Comparison of ENCODE assay signal across 8 mouse cellular contexts in genomic region chr2:180225762-180226378, GRCm38 (mm10). TPM values are rescaled to one million over a fixed set of nuclear protein-coding genes. Genes with fewer than 3 reads are reported as not detected.
DNase-seq lines count a peak whose midpoint lies in the region; ATAC-seq and TF ChIP-seq lines count a peak whose summit lies in the region.

Gene Lama5, minus strand, starts transcription at chr2:180225859.

- no peak for DNase-seq in CH12.LX (ENCODE audit: extremely low read depth)
- peak; percentile 67 for DNase-seq in adrenal gland, adult 8-10 months
- DNase-seq in forebrain, embryonic 10.5 days (ENCODE audit: extremely low spot score, low spot score) = peak; percentile 79
- peak; percentile 75 to 76 for DNase-seq in heart, postnatal 14 days
- peak; percentile 84 to 91 for DNase-seq in kidney, postnatal 4 days
- peak; percentile 80 for DNase-seq in urinary bladder, adult 2 months (ENCODE audit: low spot score)
- DNase-seq in c-Kit-positive CD71-positive TER-119-positive erythroid progenitor cells, embryonic 14.5 days (ENCODE audit: low spot score) = no peak

- whole genome bisulfite sequencing in forebrain, embryonic 10.5 days = under 1% methylated on average over 37 of the region's 37 CpGs

- H3K4me2 ChIP-seq in CH12.LX (ENCODE audit: insufficient read depth, low read depth, poor library complexity, severe bottlenecking) = peak within 1 kb of the TSS; percentile 96

- H3K36me3 ChIP-seq in CH12.LX (replicated peaks in 1 of 2; ENCODE audit: control insufficient read depth in 1 of 2, insufficient read depth in 1 of 2, low read length in 1 of 2) = no peaks in the 10 kb centered on the region
- 0 out of 2 replicates have a peak, but pooled peaks cover 2% of the 10 kb centered on the region for H3K36me3 ChIP-seq in forebrain, embryonic 10.5 days (replicated peaks)

- peak within 1 kb of the TSS in 1 of 3 experiments; percentile 50 for H3K4me3 ChIP-seq in CH12.LX (replicated peaks in 1 of 3; ENCODE audit: low read depth in 2 of 3, low read length in 2 of 3, poor library complexity in 1 of 3)
- peak within 1 kb of the TSS; percentile 83 for H3K4me3 ChIP-seq in forebrain, embryonic 10.5 days

- no peak within 1 kb of the TSS for H3K27ac ChIP-seq in CH12.LX (ENCODE audit: insufficient read depth, low read depth)
- peak within 1 kb of the TSS; percentile 84 for H3K27ac ChIP-seq in forebrain, embryonic 10.5 days

- in situ Hi-C loops in CH12.LX (cut with MboI; ENCODE audit: low pct_ligation_motif_present, low pct_unique_long_range_greater_than_20kb, low sequenced_read_pairs) = loop anchor here (5.0 kb wide), 1 partner anchor 34 kb away; no protein-coding TSS in a partner anchor

- H3K79me2 ChIP-seq in CH12.LX (replicated peaks; ENCODE audit: control insufficient read depth, extremely low read depth, insufficient read depth, poor library complexity, severe bottlenecking) = no peaks in the 10 kb centered on the region

- peaks cover 4 to 7% of the 10 kb centered on the region in 2 experiments; a peak in 2 of 4 replicates for H3K4me1 ChIP-seq in CH12.LX (ENCODE audit: control insufficient read depth in 1 of 2, insufficient read depth in 2 of 2)
- H3K4me1 ChIP-seq in forebrain, embryonic 10.5 days = peaks cover 68% of the 10 kb centered on the region

- intact Hi-C loops in heart, postnatal 14 days (cut with DNase I) = no loop called here

- no peaks in the 10 kb centered on the region for H3K9me3 ChIP-seq in CH12.LX (replicated peaks; ENCODE audit: low read length)
- no peaks in the 10 kb centered on the region for H3K9me3 ChIP-seq in forebrain, embryonic 10.5 days

- TF ChIP-seq RAD21 in CH12.LX (IDR thresholded peaks at IDR 0.05; ENCODE audit: low read depth, low read length) = no peak

- ATAC-seq in megakaryocyte-erythroid progenitor cell, adult 5-6 weeks (replicated peaks; ENCODE audit: low FRiP score, low TSS enrichment, poor library complexity, severe bottlenecking) = peak; percentile 29; the same call in 1 of the 2 replicates

- dilution Hi-C loops in CH12.LX (cut with MboI; ENCODE audit: extremely low pct_ligation_motif_present, extremely low pct_unique_long_range_greater_than_20kb, low sequenced_read_pairs) = no loop called here

- TF ChIP-seq EP300 in CH12.LX (IDR thresholded peaks at IDR 0.05; ENCODE audit: low read length) = no peak

- TF ChIP-seq POLR2A in CH12.LX (IDR thresholded peaks at IDR 0.05; ENCODE audit: low read depth, low read length) = no peak

- H3K9ac ChIP-seq in CH12.LX (ENCODE audit: insufficient read depth, low read depth) = peak within 1 kb of the TSS; percentile 5; the same call in 1 of the 2 replicates

- TF ChIP-seq CTCF in CH12.LX (conservative IDR thresholded peaks at IDR 0.05 in 1 of 2, IDR thresholded peaks at IDR 0.05 in 1 of 2; ENCODE audit: low read depth in 2 of 2, low read length in 2 of 2) = no peak

- H3K27me3 ChIP-seq in CH12.LX (replicated peaks) = peaks cover 93% of the 10 kb centered on the region
- peaks cover 58% of the 10 kb centered on the region for H3K27me3 ChIP-seq in forebrain, embryonic 10.5 days (ENCODE audit: poor library complexity, severe bottlenecking)

TF ChIP-seq in CH12.LX, 34 proteins besides CTCF, POLR2A, EP300 and RAD21:
- no peak for TF ChIP-seq MYC (IDR thresholded peaks at IDR 0.05; ENCODE audit: low read depth, low read length)
- TF ChIP-seq ZKSCAN1 (IDR thresholded peaks at IDR 0.05; ENCODE audit: borderline replicate concordance, low read depth, low read length) = no peak
- TF ChIP-seq SMC3 (IDR thresholded peaks at IDR 0.05; ENCODE audit: low read depth, low read length) = no peak
- TF ChIP-seq ETS1 (conservative IDR thresholded peaks at IDR 0.05; ENCODE audit: low read depth, low read length) = no peak
- TF ChIP-seq ELF1 (IDR thresholded peaks at IDR 0.05; ENCODE audit: low read depth, low read length) = no peak
- no peak for TF ChIP-seq MEF2A (IDR thresholded peaks at IDR 0.05; ENCODE audit: borderline replicate concordance, low read depth, low read length)
- TF ChIP-seq UBTF (IDR thresholded peaks at IDR 0.05; ENCODE audit: low read depth, low read length) = no peak
- TF ChIP-seq MAZ (IDR thresholded peaks at IDR 0.05; ENCODE audit: low read depth, low read length) = no peak
- no peak for TF ChIP-seq JUND (conservative IDR thresholded peaks at IDR 0.05; ENCODE audit: low read depth, low read length)
- TF ChIP-seq TCF12 (IDR thresholded peaks at IDR 0.05; ENCODE audit: low read depth, low read length) = no peak
- no peak for TF ChIP-seq PAX5 (IDR thresholded peaks at IDR 0.05; ENCODE audit: low read length)
- no peak for TF ChIP-seq USF2 (conservative IDR thresholded peaks at IDR 0.05; ENCODE audit: low read depth, low read length)
- no peak for TF ChIP-seq POLR2AphosphoS2 (IDR thresholded peaks at IDR 0.05; ENCODE audit: low read depth, low read length)
- no peak for TF ChIP-seq IRF4 (IDR thresholded peaks at IDR 0.05; ENCODE audit: low read depth, low read length)
- TF ChIP-seq SIN3A (IDR thresholded peaks at IDR 0.05; ENCODE audit: low read length) = no peak
- TF ChIP-seq CHD1 (IDR thresholded peaks at IDR 0.05; ENCODE audit: low read depth, low read length) = no peak
- TF ChIP-seq ZMIZ1 (IDR thresholded peaks at IDR 0.05; ENCODE audit: low read depth, low read length) = no peak
- no peak for TF ChIP-seq MAX (IDR thresholded peaks at IDR 0.05; ENCODE audit: low read length)

RNA-seq across cellular contexts. Expression of gene Lama5, which starts in this region (rescaled TPM):
- total RNA-seq in CH12.LX (2012; rRNA removed) (0.46 and 0.85 TPM in 2 replicates), CH12.LX (2014; rRNA removed) (0.16 and 0.20 TPM in 2 replicates)
- 0.45 and 0.67 TPM in 2 replicates for polyA plus RNA-seq in CH12.LX (2012; ENCODE audit: insufficient read length, low read depth)
- total RNA-seq in adrenal gland, adult 8-10 months (2022) = 10 to 100 TPM; 27.7 to 97.1 (median 46.8) TPM
- polyA plus RNA-seq in forebrain, embryonic 10.5 days (2016; fragmentation: Nextera tagmentation; extraction: Ambion mirVana) = 10.7 and 11.2 TPM in 2 replicates
- 10 to 100 TPM; 43.1 to 63.7 TPM for total RNA-seq in heart, postnatal 14 days (2021)
- 0.04 and 0.25 TPM in 2 replicates for total RNA-seq in megakaryocyte-erythroid progenitor cell, adult 5-6 weeks (2014; fragmentation: Nextera tagmentation)
- 0.05 TPM in 1 of 2 replicates, not detected in the other for total RNA-seq in megakaryocyte-erythroid progenitor cell, adult 5-6 weeks (2017)
- polyA plus RNA-seq in urinary bladder, adult 2 months (2012; rRNA removed) = 144 and 160 TPM in 2 replicates

Comparison
In these comparisons a context has a peak if more than half of its experiments do, and no peak if none do; other contexts are left out.
1. RNA of gene Lama5 (total RNA-seq): 43.1 to 63.7 TPM in heart, postnatal 14 days and 27.7 to 97.1 TPM in adrenal gland, adult 8-10 months; 0.16 to 0.85 TPM in CH12.LX and 0.04 to 0.25 TPM in megakaryocyte-erythroid progenitor cell, adult 5-6 weeks; every median in the first group is over 10 times any median in the second.
2. RNA of gene Lama5 (polyA plus RNA-seq): 144 to 160 TPM in urinary bladder, adult 2 months; 10.7 to 11.2 TPM in forebrain, embryonic 10.5 days and 0.45 to 0.67 TPM in CH12.LX; every median in the first group is over 10 times any median in the second.
3. Peak in ATAC-seq in megakaryocyte-erythroid progenitor cell, adult 5-6 weeks; RNA of the gene not detected or under 1 TPM.
4. DNase-seq: peak in adrenal gland, adult 8-10 months (single experiment), forebrain, embryonic 10.5 days (single experiment), heart, postnatal 14 days (2 of 2), kidney, postnatal 4 days (2 of 2) and urinary bladder, adult 2 months (single experiment); none in CH12.LX (single experiment) and c-Kit-positive CD71-positive TER-119-positive erythroid progenitor cells, embryonic 14.5 days (single experiment).